Mouse (Mus musculus) gastrocnemius, postnatal 10 days (tissue): ENCODE results near the gene Msantd2. TPM values are rescaled to one million over a fixed set of nuclear protein-coding genes. Genes with fewer than 3 reads are reported as not detected.

Experiments used
- DNase-seq: peaks from one replicate; pipeline ENCODE4 v3.0.0; 2021; ENCODE audit warnings: mixed read lengths
- long read RNA-seq, 2 experiments: library from polyadenylated mRNA; stranded (forward); transcript quantifications; one replicate each; pipeline ENCODE4 v2.0.0; 2021
- total RNA-seq, 2 experiments: library from RNA; stranded (reverse); gene quantifications; 2 replicates each; pipeline ENCODE4 v1.2.3; 2021

Msantd2 gene
- total RNA-seq, result 10 to 100 TPM in 1 of 2 experiments, 1 to 10 TPM in 1; 8.9 to 12.3 TPM
- long read RNA-seq, experiment 1, partial matches to known transcripts, result 0 of 6 reads
- long read RNA-seq, experiment 1, other reads (novel, unspliced or antisense), result 1 of 6 reads
- long read RNA-seq, experiment 2, partial matches to known transcripts, result 0 of 6 reads
- long read RNA-seq, experiment 2, other reads (novel, unspliced or antisense), result 3 of 6 reads

- DNase-seq, result peak; percentile 95
Observed at GRCm38 (mm10) chr9:37488611-37489396, at the start of gene Msantd2. Gene Msantd2, plus strand, starts transcription at chr9:37489319.

- DNase-seq, result no peak
Observed at GRCm38 (mm10) chr9:37452401-37452800, 36.7 kb upstream of the Msantd2 start.

GRCm38 (mm10) chr9:37453328-37453727 is 35.8 kb upstream of the Msantd2 start:
- no peak for DNase-seq

GRCm38 (mm10) chr9:37454011-37454492 is 35.1 kb upstream of the Msantd2 start:
- no peak for DNase-seq

GRCm38 (mm10) chr9:37454991-37455390 is 34.1 kb upstream of the Msantd2 start:
- DNase-seq, result no peak

- no peak for DNase-seq
Observed at GRCm38 (mm10) chr9:37455868-37456267, 33.3 kb upstream of the Msantd2 start.

GRCm38 (mm10) chr9:37456481-37456910 is 32.6 kb upstream of the Msantd2 start:
- DNase-seq, result no peak

GRCm38 (mm10) chr9:37457151-37457550 is 32.0 kb upstream of the Msantd2 start:
- no peak for DNase-seq

- no peak for DNase-seq
Observed at GRCm38 (mm10) chr9:37459665-37460042, 29.5 kb upstream of the Msantd2 start.

- peak; percentile 39 for DNase-seq
Observed at GRCm38 (mm10) chr9:37460043-37460960, 28.8 kb upstream of the Msantd2 start.

- DNase-seq, result no peak
Observed at GRCm38 (mm10) chr9:37460961-37461340, 28.2 kb upstream of the Msantd2 start.

- no peak for DNase-seq
Observed at GRCm38 (mm10) chr9:37461571-37461970, 27.5 kb upstream of the Msantd2 start.

GRCm38 (mm10) chr9:37462764-37463163 is 26.4 kb upstream of the Msantd2 start:
- peak; percentile 44 for DNase-seq

- DNase-seq, result no peak
Observed at GRCm38 (mm10) chr9:37473611-37474125, 15.5 kb upstream of the Msantd2 start.

- DNase-seq, result peak; percentile 36
Observed at GRCm38 (mm10) chr9:37474923-37475322, 14.2 kb upstream of the Msantd2 start.

- DNase-seq, result no peak
Observed at GRCm38 (mm10) chr9:37485146-37485545, 4.0 kb upstream of the Msantd2 start.

GRCm38 (mm10) chr9:37488041-37488440 is 1.1 kb upstream of the Msantd2 start:
- DNase-seq, result no peak

- DNase-seq, result peak; percentile 46
Observed at GRCm38 (mm10) chr9:37489446-37490120, 464 bp downstream of the Msantd2 start.

GRCm38 (mm10) chr9:37495761-37496160 is 6.6 kb downstream of the Msantd2 start:
- no peak for DNase-seq

- DNase-seq, result no peak
Observed at GRCm38 (mm10) chr9:37496325-37496724, 7.2 kb downstream of the Msantd2 start.

GRCm38 (mm10) chr9:37500201-37500600 is 11.1 kb downstream of the Msantd2 start:
- DNase-seq, result no peak

- DNase-seq, result no peak
Observed at GRCm38 (mm10) chr9:37501170-37501569, 12.1 kb downstream of the Msantd2 start.
